9 mouse cellular contexts compared by ENCODE assay signal in genomic region chr12:85475232-85475919, GRCm38 (mm10). TPM values are rescaled to one million over a fixed set of nuclear protein-coding genes. Genes with fewer than 3 reads are reported as not detected.
A peak's percentile ranks its signal among the peaks of the same experiment; 100 is the strongest.
DNase-seq lines count a peak whose midpoint lies in the region; ATAC-seq lines count a peak whose summit lies in the region.
"Had no signal": no experiment of that assay in that cellular context is flagged by ENCODE, and none has a peak within 500 bp of the region (broad histone marks: within the 10 kb centered on the region; RNA-seq: fewer than 3 reads in every experiment).

No protein-coding gene starts in this region.

- peak overlapping the region; percentile 98 for H3K4me2 ChIP-seq in heart, embryonic 13.5 days
- peak overlapping the region; percentile 99 for H3K4me2 ChIP-seq in midbrain, embryonic 11.5 days

- H3K9me3 ChIP-seq in heart, embryonic 13.5 days = no peaks in the 10 kb centered on the region
- no peaks in the 10 kb centered on the region for H3K9me3 ChIP-seq in hindbrain, embryonic 10.5 days
- no peaks in the 10 kb centered on the region for H3K9me3 ChIP-seq in midbrain, embryonic 11.5 days (ENCODE audit: control insufficient read depth, low read length)
- H3K9me3 ChIP-seq: G1E had no signal

- H3K4me3 ChIP-seq in heart, embryonic 13.5 days = peak overlapping the region; percentile 63
- H3K4me3 ChIP-seq in hindbrain, embryonic 10.5 days = peak overlapping the region; percentile 72
- H3K4me3 ChIP-seq in midbrain, embryonic 11.5 days (ENCODE audit: low read depth, low read length) = peak overlapping the region; percentile 38

- 30% methylated on average over 14 of the region's 16 CpGs for WGBS in heart, embryonic 13.5 days
- 5% methylated on average over 16 of the region's 16 CpGs for WGBS in hindbrain, embryonic 10.5 days
- 9% methylated on average over 14 of the region's 16 CpGs for WGBS in midbrain, embryonic 11.5 days

- H3K4me1 ChIP-seq in heart, embryonic 13.5 days = peaks cover 54% of the 10 kb centered on the region
- H3K4me1 ChIP-seq in hindbrain, embryonic 10.5 days (replicated peaks) = peaks cover 56% of the 10 kb centered on the region
- H3K4me1 ChIP-seq in midbrain, embryonic 11.5 days (ENCODE audit: control insufficient read depth, insufficient read depth, low read length) = peaks cover 25% of the 10 kb centered on the region

- intact Hi-C loops in heart, postnatal 10 days (cut with DNase I) = no loop called here

- peaks cover 11% of the 10 kb centered on the region for H3K27me3 ChIP-seq in heart, embryonic 13.5 days (replicated peaks)
- peaks cover 55% of the 10 kb centered on the region for H3K27me3 ChIP-seq in hindbrain, embryonic 10.5 days (ENCODE audit: insufficient read depth, poor library complexity, severe bottlenecking)
- H3K27me3 ChIP-seq in midbrain, embryonic 11.5 days (ENCODE audit: control insufficient read depth, insufficient read depth, low read length) = peaks cover 26% of the 10 kb centered on the region

- H3K36me3 ChIP-seq in heart, embryonic 13.5 days = peaks cover 9% of the 10 kb centered on the region; the same call in 1 of the 2 replicates
- H3K36me3 ChIP-seq in hindbrain, embryonic 10.5 days = no peaks in the 10 kb centered on the region
- H3K36me3 ChIP-seq in midbrain, embryonic 11.5 days (ENCODE audit: control insufficient read depth, insufficient read depth, low read length) = no peaks in the 10 kb centered on the region

- no peak for ATAC-seq in heart, embryonic 13.5 days (ENCODE audit: extremely low read depth, insufficient number of reproducible peaks, low FRiP score, low TSS enrichment)
- no peak for ATAC-seq in midbrain, embryonic 11.5 days (ENCODE audit: low FRiP score)
- no peak for ATAC-seq in erythroid progenitor cell, adult 5-6 weeks (replicated peaks; ENCODE audit: low FRiP score, poor library complexity, severe bottlenecking)

- no peak overlapping the region for H3K27ac ChIP-seq in heart, embryonic 13.5 days (replicated peaks)
- peak overlapping the region; percentile 88; the same call in 1 of the 2 replicates for H3K27ac ChIP-seq in hindbrain, embryonic 10.5 days
- H3K27ac ChIP-seq in midbrain, embryonic 11.5 days (ENCODE audit: low read depth, low read length) = no peak overlapping the region

- no peak for DNase-seq in heart, postnatal 10 days
- DNase-seq in ES-CJ7 (ENCODE audit: low read depth, low spot score) = peak; percentile 41
- DNase-seq in hindbrain, embryonic 10.5 days (ENCODE audit: low spot score) = no peak
- no peak for DNase-seq in midbrain, embryonic 11.5 days (ENCODE audit: low spot score, missing footprints)
- DNase-seq in gastrocnemius, adult 18-20 months (ENCODE audit: low spot score) = no peak
- DNase-seq in left cerebral cortex, adult 11 months (ENCODE audit: low spot score) = no peak

- H3K9ac ChIP-seq in heart, embryonic 13.5 days = peak overlapping the region; percentile 86
- peak overlapping the region; percentile 9; the same call in 1 of the 2 replicates for H3K9ac ChIP-seq in midbrain, embryonic 11.5 days (ENCODE audit: low read length)

RNA-seq across cellular contexts. Expression of gene Fos, which starts 1.7 kb away (rescaled TPM):
- polyA plus RNA-seq in heart, embryonic 13.5 days (2015; fragmentation: Nextera tagmentation; extraction: Ambion mirVana) = 5.1 and 5.4 TPM in 2 replicates
- total RNA-seq in heart, postnatal 10 days (2021) = 1 to 10 TPM; 1.8 to 3.3 TPM
- 1.5 TPM in 2 replicates for polyA plus RNA-seq in hindbrain, embryonic 10.5 days (2016; fragmentation: Nextera tagmentation; extraction: Ambion mirVana)
- polyA plus RNA-seq in midbrain, embryonic 11.5 days (2014; fragmentation: Nextera tagmentation; extraction: Ambion mirVana) = 0.54 and 0.89 TPM in 2 replicates
- 25.2 and 32.7 TPM in 2 replicates for total RNA-seq in erythroid progenitor cell, adult 5-6 weeks (2015; ENCODE audit: low replicate concordance)
- 14.2 and 21.3 TPM in 2 replicates for total RNA-seq in erythroid progenitor cell, adult 5-6 weeks (2017; ENCODE audit: low replicate concordance)
- total RNA-seq in gastrocnemius, adult 18-20 months (2021) = 10 to 100 TPM in 1 of 2 experiments, 1 to 10 TPM in 1; 6.5 to 69.9 TPM
